Mouse (Mus musculus) ES-Bruce4 (cell line): ENCODE results near the gene Bloc1s6.

Experiments
- CTCF ChIP-seq: IDR thresholded peaks from one replicate; pipeline ENCODE4 v1.8.1; 2011; ENCODE audit warnings: low read depth, low read length
- EP300 ChIP-seq: IDR thresholded peaks from 2 replicates; pipeline ENCODE4 v1.6.1; 2011; ENCODE audit warnings: low read depth, low read length; ENCODE audit not compliant: insufficient read depth

- TF ChIP-seq EP300 (no peak), CTCF (no peak)
These were observed 34.6 kb downstream of the Bloc1s6 start for GRCm38 (mm10) chr2:122772899-122773298.
